In genomic region chr2:132716154-132716553, GRCm38 (mm10) we compare ENCODE assay signal across 8 mouse cellular contexts. TPM values are rescaled to one million over a fixed set of nuclear protein-coding genes. Genes with fewer than 3 reads are reported as not detected.
A peak's percentile ranks its signal among the peaks of the same experiment; 100 is the strongest.
DNase-seq lines count a peak whose midpoint lies in the region; ATAC-seq and TF ChIP-seq lines count a peak whose summit lies in the region.

No protein-coding gene starts in this region.

- no peak overlapping the region for H3K4me3 ChIP-seq in E14TG2a.4 (replicated peaks; ENCODE audit: low read length)
- no peak overlapping the region for H3K4me3 ChIP-seq in forebrain, embryonic 11.5 days (ENCODE audit: low read depth, low read length)

- H3K4me2 ChIP-seq in forebrain, embryonic 11.5 days (ENCODE audit: low read depth, low read length, severe bottlenecking) = no peak overlapping the region

- peaks cover 18% of the 10 kb centered on the region for H3K4me1 ChIP-seq in E14TG2a.4 (replicated peaks; ENCODE audit: low read depth, low read length)
- peaks cover 5% of the 10 kb centered on the region; the same call in 1 of the 2 replicates for H3K4me1 ChIP-seq in forebrain, embryonic 11.5 days (replicated peaks; ENCODE audit: control insufficient read depth, insufficient read depth, low read length)

- peaks cover under 1% of the 10 kb centered on the region; the same call in 1 of the 2 replicates for H3K36me3 ChIP-seq in E14TG2a.4 (ENCODE audit: insufficient read depth, low read length)
- H3K36me3 ChIP-seq in forebrain, embryonic 11.5 days (ENCODE audit: control insufficient read depth, insufficient read depth, low read length) = no peaks in the 10 kb centered on the region

- H3K9me3 ChIP-seq in E14TG2a.4 (ENCODE audit: low read length) = peaks cover 5% of the 10 kb centered on the region
- H3K9me3 ChIP-seq in forebrain, embryonic 11.5 days (ENCODE audit: control insufficient read depth, low read length) = no peaks in the 10 kb centered on the region

- peak; percentile 43 for ATAC-seq in cerebellum, adult (ENCODE audit: insufficient number of reproducible peaks, low FRiP score, low TSS enrichment)
- ATAC-seq in forebrain, embryonic 11.5 days (replicated peaks; ENCODE audit: low FRiP score) = peak; percentile 53
- peak; percentile 46 to 78; a peak in 2 of 4 replicates for ATAC-seq in hematopoietic stem cell, adult 5-6 weeks (replicated peaks in 1 of 2; ENCODE audit: insufficient read depth in 1 of 2, low FRiP score in 2 of 2, low TSS enrichment in 1 of 2, low read depth in 1 of 2, poor library complexity in 2 of 2, severe bottlenecking in 2 of 2)
- peak; percentile 76 for ATAC-seq in monocyte, adult 5-6 weeks (replicated peaks; ENCODE audit: insufficient number of reproducible peaks, low FRiP score, low TSS enrichment, poor library complexity, severe bottlenecking)

- no peaks in the 10 kb centered on the region for H3K27me3 ChIP-seq in E14TG2a.4 (ENCODE audit: insufficient read depth, low read length)
- H3K27me3 ChIP-seq in forebrain, embryonic 11.5 days (ENCODE audit: control insufficient read depth, insufficient read depth, low read length) = no peaks in the 10 kb centered on the region

- H3K27ac ChIP-seq in forebrain, embryonic 11.5 days (ENCODE audit: low read depth, low read length) = no peak overlapping the region

- WGBS in forebrain, embryonic 11.5 days = 34% methylated on average over 5 of the region's 5 CpGs

- peak; percentile 28 for DNase-seq in 3134 (ENCODE audit: extremely low read depth, insufficient read length, low spot score)
- peak; percentile 78 for DNase-seq in forebrain, embryonic 11.5 days (ENCODE audit: low spot score)
- DNase-seq in liver = peak; percentile 76
- peak; percentile 47 to 58 for DNase-seq in thymus, postnatal 36 days

- H3K9ac ChIP-seq in forebrain, embryonic 11.5 days (ENCODE audit: low read length) = no peak overlapping the region

- TF ChIP-seq CTCF in E14TG2a.4 (conservative IDR thresholded peaks at IDR 0.05; ENCODE audit: low read length) = peak; percentile 77

RNA-seq across cellular contexts. Expression of gene Shld1, which starts 29.4 kb away (rescaled TPM):
- 17.6 and 18.4 TPM in 2 replicates for polyA plus RNA-seq in forebrain, embryonic 11.5 days (2014; fragmentation: Nextera tagmentation; extraction: Ambion mirVana)
- total RNA-seq in hematopoietic stem cell, adult 5-6 weeks (2017) = 3.7 and 5.8 TPM in 2 replicates
- total RNA-seq in monocyte, adult 5-6 weeks (2017) = 15.0 to 21.8 TPM (median 15.4 TPM) in 3 replicates

Comparison
In these comparisons a context has a peak if more than half of its experiments do, and no peak if none do; other contexts are left out.
1. DNase-seq: peak in every context shown above with its lines; median percentile 78 in forebrain, embryonic 11.5 days; 76 in liver; 52 in thymus, postnatal 36 days; 28 in 3134.